Mouse (Mus musculus) bone marrow, adult 2 months (tissue): ENCODE measurements around the gene Fam166a. TPM values are rescaled to one million over a fixed set of nuclear protein-coding genes. Genes with fewer than 3 reads are reported as not detected.

Experiments used
- H3K27ac ChIP-seq: fragments of 200-500 bp; 2 replicates; pipeline ENCODE4 v1.5.1; 2012; ENCODE audit warnings: low read depth, mild to moderate bottlenecking, control low read depth, inconsistent platforms, low read length; ENCODE audit not compliant: control insufficient read depth, poor library complexity, insufficient read depth
- H3K4me1 ChIP-seq: fragments of 200-500 bp; 2 replicates; pipeline ENCODE4 v1.6.1; 2011; ENCODE audit warnings: low read length; ENCODE audit not compliant: control insufficient read depth, insufficient read depth
- H3K4me3 ChIP-seq: fragments of 200-500 bp; replicated peaks from 2 replicates; pipeline ENCODE3; 2011; ENCODE audit warnings: mild to moderate bottlenecking, low read depth, low read length, control low read depth; ENCODE audit not compliant: control insufficient read depth
- CTCF ChIP-seq: fragments of 200-500 bp; IDR thresholded peaks from 2 replicates; pipeline ENCODE4 v1.5.1; 2011; ENCODE audit warnings: low read length, control low read depth; ENCODE audit not compliant: control insufficient read depth, insufficient read depth
- POLR2A ChIP-seq: fragments of 200-500 bp; IDR thresholded peaks from 2 replicates; pipeline ENCODE4 v1.6.1; 2011; ENCODE audit warnings: low read depth, mild to moderate bottlenecking, control low read depth, low read length, borderline replicate concordance; ENCODE audit not compliant: control insufficient read depth
- WGBS: fragments of 180-500 bp; shearing (Covaris S2); methylation state at CpG from one replicate; pipeline ENCODE4 v1.1.7; 2018; 5-methylcytosine and 5-hydroxymethylcytosine counted together
- polyA plus RNA-seq: library from polyadenylated mRNA; stranded (reverse); fragments of >200 nt; gene quantifications from 2 replicates; pipeline ENCODE4 v1.2.4, GENCODE M21; 2011; ENCODE audit warnings: low replicate concordance; ENCODE audit not compliant: missing spikeins, insufficient read depth, insufficient read length

Fam166a gene
- polyA plus RNA-seq, 1 experiment: not detected

GRCm38 (mm10) chr2:25261870-25262269 is 43.3 kb downstream of the Fam166a start:
- TF ChIP-seq POLR2A: no peak
- TF ChIP-seq CTCF: no peak
- Histone ChIP-seq H3K27ac (peak overlapping the region; percentile 1; the same call in 1 of the 2 replicates), H3K4me1 (peaks cover 2% of the 10 kb centered on the region), H3K4me3 (peak overlapping the region; percentile 53)
- 47% methylated on average over 12 of the region's 12 CpGs for WGBS

GRCm38 (mm10) chr2:25262291-25262767 is 43.8 kb downstream of the Fam166a start, which contains the start of gene Tprn:
Gene Tprn, plus strand, starts transcription at chr2:25262618.
- peak within 1 kb of the TSS; percentile 81 for H3K4me3 ChIP-seq
- TF ChIP-seq POLR2A (peak; percentile 81; the same call in 1 of the 2 replicates), CTCF (no peak)
- peaks cover 2% of the 10 kb centered on the region for H3K4me1 ChIP-seq
- H3K27ac ChIP-seq: peak within 1 kb of the TSS; percentile 77
- under 1% methylated on average over 39 of the region's 39 CpGs for WGBS

- H3K4me1 ChIP-seq: peaks cover 2% of the 10 kb centered on the region
- WGBS: under 1% methylated on average over 82 of the region's 82 CpGs
- TF ChIP-seq POLR2A (peak; percentile 37; the same call in 1 of the 2 replicates), CTCF (no peak)
Observed at GRCm38 (mm10) chr2:25262795-25263622, 44.5 kb downstream of the Fam166a start.

GRCm38 (mm10) chr2:25263623-25264285 is 45.2 kb downstream of the Fam166a start:
- Histone ChIP-seq H3K4me3 (peak overlapping the region; percentile 81), H3K4me1 (peaks cover 2% of the 10 kb centered on the region), H3K27ac (no peak overlapping the region; the same call in 1 of the 2 replicates)
- no peak for TF ChIP-seq POLR2A
- no peak for TF ChIP-seq CTCF
- 42% methylated on average over 12 of the region's 12 CpGs for WGBS

More at GRCm38 (mm10) chr2:25262795-25263622, 44.5 kb downstream of the Fam166a start:
- peak overlapping the region; percentile 77 for H3K27ac ChIP-seq
- H3K4me3 ChIP-seq: peak overlapping the region; percentile 81

- Histone ChIP-seq H3K4me1 (peaks cover 4% of the 10 kb centered on the region), H3K27ac (no peak overlapping the region), H3K4me3 (no peak overlapping the region)
- TF ChIP-seq CTCF (no peak), POLR2A (no peak)
- WGBS: 64% methylated on average over 5 of the region's 5 CpGs
Observed at GRCm38 (mm10) chr2:25264286-25264660, 45.7 kb downstream of the Fam166a start.

- WGBS: 73% methylated on average over 3 of the region's 3 CpGs
- no peak overlapping the region for H3K27ac ChIP-seq
- H3K4me1 ChIP-seq: peaks cover 4% of the 10 kb centered on the region
- H3K4me3 ChIP-seq: no peak overlapping the region
- no peak for TF ChIP-seq CTCF
- no peak for TF ChIP-seq POLR2A
Observed at GRCm38 (mm10) chr2:25264851-25265250, 46.3 kb downstream of the Fam166a start.

GRCm38 (mm10) chr2:25265897-25266656 is 47.5 kb downstream of the Fam166a start:
- Histone ChIP-seq H3K27ac (peak overlapping the region; percentile 31), H3K4me1 (peaks cover 4% of the 10 kb centered on the region), H3K4me3 (no peak overlapping the region)
- no peak for TF ChIP-seq CTCF
- whole genome bisulfite sequencing: 38% methylated on average over 6 of the region's 6 CpGs

GRCm38 (mm10) chr2:25266720-25267119 is 48.2 kb downstream of the Fam166a start:
- WGBS: 58% methylated on average over 2 of the region's 2 CpGs
- H3K4me1 ChIP-seq: peaks cover 5% of the 10 kb centered on the region

More at GRCm38 (mm10) chr2:25266720-25267119, 48.2 kb downstream of the Fam166a start:
- H3K4me3 ChIP-seq: no peak overlapping the region
- TF ChIP-seq CTCF (no peak), POLR2A (no peak)
- H3K27ac ChIP-seq: no peak overlapping the region
